Mouse (Mus musculus) adrenal gland, postnatal 36 days (tissue): ENCODE data around the gene Hoxc5. TPM values are rescaled to one million over a fixed set of nuclear protein-coding genes. Genes with fewer than 3 reads are reported as not detected.

ENCODE experiments used
- DNase-seq, 2 experiments: peaks; one replicate each; pipeline ENCODE4 v3.0.0; 2021; ENCODE audit warnings: mixed read lengths in 1 of 2
- total RNA-seq, 2 experiments: library from RNA; stranded (reverse); gene quantifications; 2 replicates each; pipeline ENCODE4 v1.2.3; 2021

The Hoxc5 gene
- total RNA-seq, 2 experiments from 2014 or later, result 5.7 to 6.2 TPM

DNA sequence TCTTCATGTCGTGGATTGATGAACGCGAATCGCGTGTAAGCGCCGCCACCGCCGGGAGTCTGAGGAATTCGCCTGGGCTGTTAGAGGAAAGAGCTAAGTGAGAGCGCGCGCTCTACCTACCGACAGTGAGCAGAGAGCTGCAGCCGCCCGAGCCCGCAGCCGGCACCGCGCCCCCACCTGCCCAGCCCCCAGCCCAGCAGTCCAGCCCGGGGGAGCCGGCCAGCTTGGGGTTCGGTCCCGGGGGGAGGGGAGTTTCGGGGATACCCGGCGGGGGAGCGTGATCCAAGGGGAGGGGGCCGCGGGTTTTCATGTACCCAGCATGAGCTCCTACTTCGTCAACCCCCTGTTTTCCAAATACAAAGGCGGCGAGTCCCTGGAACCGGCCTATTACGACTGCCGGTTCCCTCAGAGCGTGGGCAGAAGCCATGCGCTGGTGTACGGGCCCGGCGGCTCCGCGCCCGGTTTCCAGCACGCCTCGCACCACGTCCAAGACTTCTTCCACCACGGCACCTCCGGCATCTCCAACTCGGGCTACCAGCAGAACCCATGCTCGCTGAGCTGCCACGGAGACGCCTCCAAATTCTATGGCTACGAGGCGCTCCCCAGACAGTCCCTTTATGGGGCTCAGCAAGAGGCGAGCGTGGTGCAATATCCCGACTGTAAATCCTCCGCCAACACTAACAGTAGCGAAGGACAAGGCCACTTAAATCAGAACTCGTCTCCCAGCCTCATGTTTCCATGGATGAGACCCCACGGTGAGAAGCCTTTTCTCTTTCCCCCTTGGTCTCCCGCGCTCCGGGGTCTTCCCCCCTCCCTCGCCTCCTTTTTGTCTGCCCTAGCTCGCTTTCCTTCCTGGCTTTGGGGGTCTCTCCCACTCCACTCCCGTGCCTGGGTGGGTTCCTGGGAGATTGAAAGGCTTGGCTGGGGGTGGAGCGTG lies 23.5 kb downstream of the Hoxc5 start, which contains the start of gene Hoxc8:
TSS of gene Hoxc8 (plus strand) at position 147 of the 937 bp plus-strand sequence.
- peak; percentile 62 to 70 for DNase-seq

- no peak for DNase-seq
Observed at GRCm38 (mm10) chr15:102991782-102992181, 24.5 kb downstream of the Hoxc5 start.

DNA sequence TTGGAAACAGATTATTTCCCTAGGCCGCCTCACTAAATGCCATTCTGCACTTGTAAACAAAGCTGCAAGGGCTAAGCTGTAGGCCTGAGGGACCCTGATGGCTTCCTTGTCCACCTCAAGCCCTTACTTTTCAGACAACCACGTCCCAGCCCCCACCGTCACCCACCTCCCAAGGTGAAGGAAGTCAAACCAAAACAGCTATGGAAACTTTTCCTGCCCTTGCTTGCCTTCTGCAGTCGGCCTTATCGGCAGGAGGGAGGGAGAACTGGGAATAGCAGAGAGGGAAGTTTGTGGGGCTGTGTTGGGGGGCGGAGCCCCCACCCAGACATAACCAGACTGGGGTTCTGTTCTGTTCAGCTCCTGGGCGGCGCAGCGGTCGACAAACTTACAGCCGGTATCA lies 25.0 kb downstream of the Hoxc5 start:
- peak; percentile 30 to 44 for DNase-seq

DNA sequence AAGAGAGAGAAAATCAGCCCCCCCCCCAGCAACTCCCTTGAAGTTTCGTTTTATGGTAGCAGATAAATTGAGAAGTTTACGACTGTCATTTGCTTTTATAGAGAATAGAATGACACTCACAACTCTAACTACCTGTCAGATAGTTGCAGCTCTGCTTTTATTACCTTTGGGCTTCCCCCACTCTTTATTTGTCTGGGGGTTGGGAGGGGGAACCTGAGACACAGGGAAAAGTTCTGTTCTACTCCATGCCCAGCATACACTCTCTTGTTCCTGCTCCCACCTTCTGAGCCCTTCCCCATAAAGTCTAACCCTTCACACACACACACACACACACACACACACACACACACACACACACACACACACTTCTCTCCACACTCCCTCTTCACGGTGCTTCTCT lies 25.6 kb downstream of the Hoxc5 start:
- no peak for DNase-seq

DNA sequence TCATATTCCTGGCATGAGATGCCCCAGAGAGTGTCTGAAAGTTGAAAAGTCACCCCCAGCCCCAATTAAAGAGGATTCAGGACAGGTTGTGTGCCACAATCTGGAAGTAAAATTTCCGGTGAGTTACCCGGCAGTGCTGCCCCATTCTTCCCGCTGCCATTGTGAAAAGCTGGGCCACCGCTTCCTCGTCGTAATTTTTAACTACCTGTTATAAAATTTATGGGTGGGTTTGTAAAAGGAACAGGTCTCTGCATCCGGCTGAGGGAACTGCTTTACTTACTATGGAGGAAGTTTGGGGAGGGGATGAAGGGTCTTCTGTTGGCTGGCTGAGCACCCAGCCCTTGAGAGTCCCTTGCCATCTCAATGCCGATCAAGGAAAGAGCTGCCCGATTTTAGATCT lies 29.3 kb downstream of the Hoxc5 start:
- DNase-seq, result no peak

DNA sequence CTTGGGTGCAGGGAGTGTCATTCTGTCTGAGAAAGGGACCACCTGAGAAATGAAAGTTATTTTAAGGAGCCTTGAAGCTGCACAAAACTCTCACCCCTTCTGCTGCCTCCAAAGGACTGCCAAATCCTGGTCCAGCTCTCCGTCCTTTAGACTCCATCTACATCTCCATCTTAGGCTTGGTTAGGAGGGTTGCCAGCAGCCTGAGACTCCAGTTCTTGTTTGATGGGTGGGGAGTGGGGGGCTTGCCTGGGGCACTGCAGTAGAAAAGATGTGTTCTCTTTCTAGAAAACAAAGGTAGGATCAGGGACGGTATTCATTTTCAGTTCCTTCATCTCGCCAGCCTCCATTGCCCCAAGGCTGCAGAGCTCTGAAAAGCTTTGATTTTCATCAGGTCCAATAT lies 30.2 kb downstream of the Hoxc5 start:
- DNase-seq, result no peak

GRCm38 (mm10) chr15:102997939-102998355 lies 30.7 kb downstream of the Hoxc5 start, which contains the start of gene Hoxc6:
TSS of gene Hoxc6 (plus strand) at chr15:102998257.
- DNase-seq, result peak in 1 of 2 experiments; percentile 64

GRCm38 (mm10) chr15:102998608-102999182 lies 31.5 kb downstream of the Hoxc5 start:
- no peak for DNase-seq

DNA sequence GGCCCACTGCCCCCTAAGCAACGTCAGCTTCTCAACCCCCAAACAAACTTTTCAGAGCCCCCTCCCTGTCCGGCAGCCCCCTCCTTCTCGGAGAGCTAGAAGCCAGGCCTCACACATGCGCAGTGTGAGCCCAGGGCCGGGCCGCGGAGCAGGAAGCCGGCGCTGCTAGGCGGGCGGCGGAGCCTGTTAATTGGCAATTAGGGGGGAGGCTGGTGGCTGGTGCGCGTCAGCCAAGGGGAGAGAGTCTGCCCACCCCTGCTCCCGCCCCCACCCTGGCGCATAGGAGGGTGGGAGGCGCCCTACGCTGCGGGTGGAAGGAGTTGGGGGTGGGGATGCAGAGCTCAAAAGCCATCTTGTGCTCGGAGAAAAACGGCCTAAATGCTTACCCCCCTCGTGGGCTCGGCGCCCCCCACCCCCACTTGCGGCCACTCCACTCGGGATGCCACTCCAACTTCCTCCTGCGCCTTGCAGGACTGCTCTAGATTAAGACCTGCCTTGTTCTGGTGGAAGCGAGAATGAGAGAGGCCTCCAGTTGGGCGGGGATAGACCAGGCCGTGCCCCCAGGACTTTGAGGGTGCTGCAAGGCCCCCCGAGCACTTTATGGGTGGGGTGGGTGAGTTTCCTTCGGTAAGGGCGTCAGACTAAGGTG lies 32.1 kb downstream of the Hoxc5 start:
- DNase-seq, result peak; percentile 92 to 93

DNA sequence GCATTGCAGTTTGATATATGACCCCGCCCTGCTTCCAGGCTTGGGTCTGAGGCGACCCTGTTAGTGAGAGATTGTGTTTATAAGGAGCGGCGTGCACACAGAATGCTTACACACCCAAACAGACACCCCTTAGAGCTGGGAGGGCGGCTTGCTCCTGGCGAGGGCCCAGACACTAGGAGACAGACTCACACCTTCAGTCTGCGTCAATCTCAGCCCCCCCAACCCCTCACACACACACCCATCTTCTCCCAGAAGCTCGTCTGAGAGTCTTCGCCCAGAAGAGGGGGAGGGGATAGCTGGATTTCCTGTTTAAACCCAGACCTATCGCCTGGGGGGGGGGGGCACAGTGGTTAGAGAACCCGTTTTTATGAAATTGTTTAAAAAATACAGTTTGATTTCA lies 32.7 kb downstream of the Hoxc5 start:
- DNase-seq, result peak in 1 of 2 experiments; percentile 57

- DNase-seq, result peak in 1 of 2 experiments; percentile 52
Observed at GRCm38 (mm10) chr15:103000501-103000901, 33.3 kb downstream of the Hoxc5 start.

GRCm38 (mm10) chr15:103001370-103001769 lies 34.1 kb downstream of the Hoxc5 start:
- DNase-seq, result no peak

GRCm38 (mm10) chr15:103002156-103002555 lies 34.9 kb downstream of the Hoxc5 start:
- DNase-seq, result peak; percentile 51 to 64

GRCm38 (mm10) chr15:103002821-103003448 lies 35.7 kb downstream of the Hoxc5 start:
- DNase-seq, result peak in 1 of 2 experiments; percentile 47

DNA sequence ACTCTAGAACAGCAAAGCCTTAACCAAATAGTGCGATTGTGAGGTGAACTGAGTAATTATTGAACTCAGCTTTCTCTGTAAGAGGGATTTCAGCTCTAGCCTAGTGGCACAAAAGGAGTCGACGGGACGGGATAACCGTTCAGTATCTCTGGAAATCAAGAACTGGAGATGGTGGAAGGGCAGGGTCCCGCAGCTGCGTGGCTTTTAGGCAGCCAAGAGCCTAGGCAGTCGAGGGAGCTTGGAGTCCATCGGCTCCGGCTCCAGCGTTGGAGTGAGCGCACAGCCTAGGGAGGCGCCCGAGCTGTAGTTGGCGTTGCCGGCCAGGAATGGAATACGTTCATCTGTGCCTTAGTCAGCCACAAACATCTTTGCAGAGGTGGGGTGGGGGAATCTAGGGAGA lies 38.1 kb downstream of the Hoxc5 start:
- DNase-seq, result peak; percentile 58 to 69

DNA sequence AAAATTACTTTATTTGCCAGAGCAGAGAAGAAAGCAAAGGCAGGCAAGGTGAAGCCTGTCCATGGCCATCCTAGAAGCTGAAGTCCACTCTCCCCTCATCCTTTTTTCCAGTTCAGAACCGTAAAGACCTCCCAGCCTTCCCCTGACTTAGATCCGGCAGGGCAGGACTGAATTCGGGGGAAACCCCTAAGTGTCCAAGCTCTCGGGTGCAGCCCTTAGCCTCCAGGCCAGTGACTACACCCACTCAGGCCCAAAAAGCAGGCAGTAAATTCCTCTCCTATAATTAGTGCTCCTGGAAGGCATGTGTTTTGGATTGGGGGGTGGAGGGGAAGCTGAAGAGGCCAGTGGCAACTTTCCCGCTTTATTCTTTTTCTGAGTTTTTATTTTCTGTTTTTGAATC lies 38.6 kb downstream of the Hoxc5 start:
- DNase-seq, result peak in 1 of 2 experiments; percentile 36

- no peak for DNase-seq
Observed at GRCm38 (mm10) chr15:103006326-103006725, 39.1 kb downstream of the Hoxc5 start.

GRCm38 (mm10) chr15:103009265-103010111 lies 42.2 kb downstream of the Hoxc5 start:
- DNase-seq, result peak; percentile 76 to 79

- DNase-seq, result peak; percentile 48 to 70
Observed at GRCm38 (mm10) chr15:103010112-103010846, 43.0 kb downstream of the Hoxc5 start.

GRCm38 (mm10) chr15:103010847-103011555 lies 43.8 kb downstream of the Hoxc5 start:
- peak; percentile 47 to 56 for DNase-seq
